Mouse (Mus musculus): ENCODE data around the gene Cacng5.

Cacng5 gene

DNA sequence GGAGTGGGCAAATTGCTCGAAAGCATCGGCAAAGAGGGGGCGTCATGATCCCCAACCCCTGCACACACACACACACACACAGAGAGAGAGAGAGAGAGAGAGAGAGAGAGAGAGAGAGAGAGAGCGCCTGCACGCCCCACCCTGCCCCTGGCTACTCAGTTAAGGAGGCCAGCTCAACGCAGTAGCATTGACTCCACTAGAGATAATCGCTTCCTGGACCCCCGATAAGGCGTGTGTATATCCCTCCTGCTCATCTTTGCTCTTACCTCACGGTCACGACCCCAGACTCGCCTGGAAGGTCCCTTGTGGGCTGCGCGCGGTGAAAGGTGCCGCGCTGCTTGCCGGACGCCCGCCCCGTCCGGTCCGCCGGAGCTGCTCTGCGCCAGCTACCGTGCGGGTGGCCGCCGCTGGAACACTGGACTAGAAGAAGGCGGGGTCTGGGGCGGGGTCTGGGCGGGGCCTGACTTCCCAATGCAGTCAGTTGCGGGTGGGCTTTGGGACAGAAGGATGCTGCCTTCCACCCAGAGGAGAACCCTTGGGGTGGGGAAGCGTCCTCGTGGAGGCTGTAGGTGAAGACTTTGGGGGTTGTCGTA is at the start of gene Cacng5:
TSS of gene Cacng5 (minus strand) at position 422 of the 593 bp plus-strand sequence.
- DNase-seq (ENCODE audit: low spot score): no peak

- no peak for DNase-seq (ENCODE audit: low spot score)
Observed at GRCm38 (mm10) chr11:107957566-107958350, 42.9 kb upstream of the Cacng5 start.

DNA sequence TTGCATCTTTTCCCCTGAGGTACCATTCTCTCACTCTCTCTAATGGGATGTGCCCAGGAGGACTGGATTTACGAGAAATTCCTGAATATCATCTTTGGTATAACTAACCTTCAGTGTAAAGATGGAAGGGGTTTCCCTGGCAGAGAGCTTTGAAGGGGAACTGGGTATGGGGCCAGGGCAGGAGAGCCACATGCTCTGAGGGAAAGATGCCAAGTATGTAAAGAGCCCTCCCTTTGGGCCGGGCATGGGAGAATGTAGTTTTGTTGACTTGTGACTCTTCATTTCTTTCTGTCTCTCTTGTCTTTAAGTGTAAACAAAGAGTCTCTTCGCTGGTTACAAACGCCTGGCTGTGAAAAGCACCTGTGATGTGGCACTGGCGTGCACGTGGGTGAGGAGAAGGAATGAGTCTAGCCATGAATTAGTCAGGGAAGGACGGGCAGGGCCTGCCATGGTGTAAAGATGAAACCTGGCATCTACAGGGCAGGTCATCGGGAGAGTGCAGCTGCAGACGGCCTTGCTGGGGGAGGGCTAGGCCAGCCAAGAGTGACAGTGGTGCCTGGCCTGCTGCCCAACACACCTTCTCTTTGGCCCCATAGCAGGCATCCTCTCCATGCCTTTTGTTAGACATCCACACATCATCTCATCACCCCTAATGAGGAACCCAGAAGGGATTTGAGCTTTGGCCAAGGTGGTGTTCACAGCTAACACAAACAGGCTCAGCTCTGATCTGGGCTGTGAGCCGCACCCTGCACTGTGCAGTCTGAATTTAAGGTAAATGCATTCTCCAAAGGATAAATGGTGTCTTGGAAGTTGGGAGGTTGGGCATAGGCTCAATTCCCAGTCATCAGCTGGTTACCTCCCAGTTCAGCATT is 40.6 kb upstream of the Cacng5 start:
- DNase-seq (ENCODE audit: low spot score): no peak

GRCm38 (mm10) chr11:107951431-107951830 is 36.6 kb upstream of the Cacng5 start:
- DNase-seq (ENCODE audit: low spot score): no peak

DNA sequence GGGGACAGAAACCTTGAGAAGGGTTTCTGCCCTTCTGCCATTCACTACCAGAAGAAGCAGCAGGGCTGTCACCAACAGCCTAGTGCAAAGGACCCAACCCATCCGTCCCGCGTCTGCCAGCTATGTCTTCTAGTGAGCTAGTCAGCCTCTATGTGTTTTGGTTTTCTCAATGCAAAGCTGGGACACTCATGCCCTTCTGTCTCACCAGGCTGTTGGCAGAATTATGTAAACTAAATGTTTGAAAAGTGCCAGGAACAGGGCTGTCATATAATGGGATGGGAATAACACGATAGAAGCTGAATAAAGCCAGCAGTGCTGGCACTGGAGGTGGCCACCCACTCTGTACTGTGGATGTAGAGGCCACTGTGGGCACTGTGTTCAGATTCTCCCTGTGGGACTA is 35.8 kb upstream of the Cacng5 start:
- no peak for DNase-seq (ENCODE audit: low spot score)

DNA sequence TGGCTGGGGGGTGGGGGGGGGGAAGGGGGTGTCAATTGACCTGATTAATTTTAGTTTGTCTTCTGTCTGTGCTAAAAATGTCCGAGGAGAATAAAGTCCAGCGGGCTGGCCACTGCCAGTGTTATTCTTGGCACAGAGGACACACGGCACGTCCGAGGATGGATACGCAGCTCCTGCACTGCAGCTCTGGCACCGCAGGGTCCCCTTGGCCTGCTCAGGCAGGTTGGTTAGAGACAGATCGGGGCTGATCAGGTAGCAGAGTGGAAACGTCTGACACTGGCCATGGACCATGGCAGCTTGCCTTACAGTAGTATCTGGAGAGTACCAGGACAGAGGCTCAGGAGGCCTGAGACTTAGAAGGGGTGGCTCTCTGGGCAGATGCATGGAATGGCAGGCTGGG is 35.4 kb upstream of the Cacng5 start:
- DNase-seq (ENCODE audit: low spot score): no peak

DNA sequence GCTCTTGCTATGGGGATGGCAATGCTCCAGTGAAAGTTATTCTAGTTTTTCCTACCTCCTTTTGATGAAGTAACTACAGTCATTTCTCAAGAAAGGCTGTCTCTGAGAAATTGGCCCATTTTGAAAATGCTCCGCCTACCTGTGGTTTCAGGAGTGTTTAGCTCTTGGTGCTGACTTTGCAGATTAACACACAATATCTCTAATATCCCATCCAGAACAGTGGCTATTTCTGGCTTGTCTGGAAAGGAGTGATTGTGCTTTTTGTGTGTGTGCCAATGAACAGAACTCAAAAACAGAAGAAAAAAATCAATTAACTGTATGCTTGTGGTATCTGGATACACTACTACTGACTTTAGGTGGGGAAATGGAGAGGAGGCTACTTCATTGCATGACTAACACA is 33.1 kb upstream of the Cacng5 start:
- no peak for DNase-seq (ENCODE audit: low spot score)

- DNase-seq (ENCODE audit: low spot score): no peak
Observed at GRCm38 (mm10) chr11:107946823-107947222, 32.0 kb upstream of the Cacng5 start.

- DNase-seq (ENCODE audit: low spot score): no peak
Observed at GRCm38 (mm10) chr11:107936929-107937328, 22.1 kb upstream of the Cacng5 start.

GRCm38 (mm10) chr11:107931721-107932120 is 16.9 kb upstream of the Cacng5 start:
- no peak for DNase-seq (ENCODE audit: low spot score)

- DNase-seq (ENCODE audit: low spot score): no peak
Observed at GRCm38 (mm10) chr11:107931288-107931687, 16.4 kb upstream of the Cacng5 start.

DNA sequence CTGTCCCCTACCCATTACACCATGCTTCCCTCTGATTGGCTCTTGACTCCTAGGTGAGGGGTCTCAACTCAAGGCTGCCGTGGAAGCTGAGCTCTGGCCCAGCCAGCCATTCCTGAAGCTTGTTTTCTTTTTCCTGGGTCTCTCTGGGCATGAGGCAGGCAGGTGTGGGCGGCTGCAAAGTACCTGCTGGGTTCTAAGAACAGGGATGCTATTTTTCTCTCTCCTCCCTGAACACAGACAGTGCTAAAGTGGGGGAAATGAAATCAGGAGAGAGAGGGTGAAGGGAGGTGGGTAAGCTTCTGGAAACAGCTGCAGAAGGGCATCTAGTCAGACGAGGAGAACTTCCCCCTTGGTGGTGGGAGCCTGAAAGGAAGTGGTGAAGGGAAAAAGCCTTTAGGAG is 14.9 kb upstream of the Cacng5 start:
- no peak for DNase-seq (ENCODE audit: low spot score)

- no peak for DNase-seq (ENCODE audit: low spot score)
Observed at GRCm38 (mm10) chr11:107919852-107920508, 5.1 kb upstream of the Cacng5 start.

- DNase-seq (ENCODE audit: low spot score): no peak
Observed at GRCm38 (mm10) chr11:107917721-107918235, 2.9 kb upstream of the Cacng5 start.

DNA sequence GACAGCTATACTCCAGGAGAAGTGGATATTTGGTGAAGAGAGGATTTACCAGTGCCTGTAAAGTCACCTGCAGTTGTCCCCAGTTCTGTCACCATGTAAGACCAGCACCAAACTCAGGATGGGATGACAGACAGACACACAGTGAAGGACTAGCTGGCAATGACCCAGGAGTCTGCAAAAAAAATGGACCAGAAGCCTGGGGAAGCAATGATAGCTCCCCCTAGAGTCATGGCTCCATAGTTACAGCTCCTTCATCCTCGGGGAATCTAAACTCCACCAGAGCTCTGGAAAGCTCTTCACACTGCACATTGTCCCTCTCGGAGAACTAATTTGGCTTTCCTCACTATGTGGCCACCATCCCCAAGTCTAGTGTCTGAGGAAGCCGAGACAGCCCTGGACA is 1.5 kb downstream of the Cacng5 start:
- no peak for DNase-seq (ENCODE audit: low spot score)

GRCm38 (mm10) chr11:107905364-107905763 is 9.5 kb downstream of the Cacng5 start:
- DNase-seq (ENCODE audit: low spot score): no peak

DNA sequence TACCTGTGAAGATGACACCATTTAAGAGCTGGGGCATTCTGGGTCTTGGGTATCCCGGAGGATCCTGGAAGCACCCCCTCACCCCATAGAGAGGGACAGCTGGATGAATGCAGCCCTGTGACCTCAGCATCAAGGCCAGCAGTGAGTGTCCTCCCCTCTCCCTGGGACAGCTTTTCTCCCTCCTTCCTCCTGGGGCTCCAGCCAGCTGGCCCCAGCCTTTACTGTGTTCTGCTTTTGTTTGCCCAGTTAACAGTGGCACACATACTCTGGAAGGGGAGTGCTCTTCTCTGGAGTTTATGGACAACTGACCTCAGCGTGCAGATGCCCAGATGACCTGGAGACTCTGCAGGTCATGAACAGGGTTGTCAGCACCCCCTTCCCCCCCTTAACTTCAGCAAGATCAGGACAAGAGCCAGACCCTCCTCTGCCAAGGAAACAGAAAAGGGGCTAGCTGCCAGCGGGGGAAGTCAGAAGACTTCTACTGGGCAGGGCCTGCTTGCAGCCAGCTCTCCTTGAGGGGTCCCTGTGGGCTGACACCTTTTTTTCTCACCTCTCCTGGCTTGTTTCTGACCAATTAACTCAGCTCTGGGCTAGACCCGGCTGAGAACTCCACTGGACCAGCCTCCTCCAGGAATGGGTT is 10.8 kb downstream of the Cacng5 start:
- no peak for DNase-seq (ENCODE audit: low spot score)

DNA sequence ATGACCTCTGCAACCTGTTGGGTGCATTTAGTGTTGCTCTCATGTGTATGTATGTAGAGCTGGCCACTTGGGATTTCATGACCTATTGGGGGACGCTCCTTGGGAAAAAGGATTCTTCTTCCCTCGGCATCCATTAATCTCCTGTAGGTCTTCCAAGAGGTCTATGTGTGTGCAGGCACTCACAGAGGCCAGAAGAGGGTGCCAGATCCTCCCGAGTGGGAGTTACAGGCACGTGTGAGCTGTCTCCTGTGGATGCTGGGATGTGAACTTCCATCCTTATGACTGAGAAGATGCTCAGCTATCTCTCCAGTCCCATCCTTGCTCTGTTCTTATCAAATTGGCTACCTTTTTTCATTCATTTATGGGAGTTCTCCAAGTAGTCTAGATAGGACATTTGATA is 14.4 kb downstream of the Cacng5 start:
- DNase-seq (ENCODE audit: low spot score): no peak

GRCm38 (mm10) chr11:107898698-107899097 is 16.2 kb downstream of the Cacng5 start:
- no peak for DNase-seq (ENCODE audit: low spot score)

GRCm38 (mm10) chr11:107895635-107896034 is 19.2 kb downstream of the Cacng5 start:
- no peak for DNase-seq (ENCODE audit: low spot score)

DNA sequence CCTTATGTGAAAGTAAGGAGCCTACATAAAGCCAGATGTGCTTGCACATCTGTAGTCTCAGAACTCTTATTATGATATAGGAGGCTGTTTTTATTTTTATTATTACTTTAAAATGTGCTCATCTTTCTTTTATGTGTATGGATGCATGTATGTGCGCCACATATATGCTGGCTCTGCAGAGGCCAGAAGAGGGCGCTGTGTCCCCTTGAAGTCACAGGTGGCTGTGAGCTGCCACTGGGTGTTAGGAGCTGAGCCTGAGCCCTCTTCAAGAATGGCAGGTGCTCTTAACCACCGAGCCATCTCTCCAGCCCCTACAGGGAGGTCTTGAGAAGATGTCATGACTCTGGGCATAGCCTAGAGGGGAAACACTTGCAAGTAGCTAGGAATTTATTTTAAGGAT is 23.5 kb downstream of the Cacng5 start:
- no peak for DNase-seq (ENCODE audit: low spot score)

DNA sequence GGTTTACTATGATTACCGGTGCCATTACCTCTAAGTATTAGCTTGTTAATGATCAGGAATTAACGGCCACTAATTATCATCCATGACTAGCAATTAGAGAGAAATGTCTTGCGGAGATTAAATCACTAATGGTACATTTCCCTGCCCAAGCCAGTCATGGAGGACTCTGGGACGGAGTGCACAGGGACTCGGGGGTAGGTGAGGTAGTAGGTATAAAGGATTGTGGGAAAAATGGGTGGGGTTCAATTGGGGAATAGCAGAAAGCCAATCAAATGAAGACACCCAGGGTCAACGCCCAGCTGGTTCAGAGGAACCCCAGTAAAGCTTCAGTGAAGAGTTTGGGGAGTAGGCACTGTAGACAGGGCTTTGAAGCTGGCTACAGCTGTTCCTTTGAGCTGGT is 27.5 kb downstream of the Cacng5 start:
- no peak for DNase-seq (ENCODE audit: low spot score)
